Mouse (Mus musculus) testis, adult 2 months (tissue): ENCODE results near the gene Tgfbi.

Experiments
- CTCF ChIP-seq: fragments of 200-500 bp; IDR thresholded peaks from 2 replicates; pipeline ENCODE4 v1.5.1; 2012; ENCODE audit warnings: low read depth, mild to moderate bottlenecking, inconsistent platforms, low read length, moderate library complexity; ENCODE audit not compliant: control insufficient read depth, insufficient read depth, insufficient replicate concordance
- POLR2A ChIP-seq: fragments of 200-500 bp; IDR thresholded peaks from 2 replicates; pipeline ENCODE4 v1.6.1; 2012; ENCODE audit warnings: low read depth, mild to moderate bottlenecking, inconsistent platforms, low read length, moderate library complexity; ENCODE audit not compliant: control insufficient read depth

GRCm38 (mm10) chr13:56597831-56598612, 11.3 kb upstream of the Tgfbi start:
- TF ChIP-seq CTCF (no peak), POLR2A (no peak)
